Mouse (Mus musculus) stomach, postnatal 0 days (tissue): ENCODE data around the gene Irs2. TPM values are rescaled to one million over a fixed set of nuclear protein-coding genes. Genes with fewer than 3 reads are reported as not detected.

Experiments
- ATAC-seq: fragments of 200-750 bp; cut with Nextera tagmentation; 2 replicates; pipeline ENCODE4 v1.8.0; 2017; ENCODE audit not compliant: low FRiP score, low TSS enrichment
- DNase-seq: peaks from one replicate; pipeline ENCODE4 v3.0.0-alpha.2; 2016; ENCODE audit warnings: low spot score
- H3K27ac ChIP-seq: fragments of 300-500 bp; sonication (generic); replicated peaks from 2 replicates; pipeline ENCODE4 v1.5.1; 2014; ENCODE audit warnings: mild to moderate bottlenecking, control low read depth
- H3K27me3 ChIP-seq: fragments of 300-500 bp; sonication (generic); 2 replicates; pipeline ENCODE4 v1.6.1; 2014; ENCODE audit warnings: low read length; ENCODE audit not compliant: control insufficient read depth, insufficient read depth
- H3K36me3 ChIP-seq: fragments of 300-500 bp; sonication (generic); 2 replicates; pipeline ENCODE4 v1.6.1; 2014; ENCODE audit warnings: low read length, mixed read lengths; ENCODE audit not compliant: control insufficient read depth, insufficient read depth
- H3K4me1 ChIP-seq: fragments of 300-500 bp; sonication (generic); replicated peaks from 2 replicates; pipeline ENCODE4 v1.6.1; 2014; ENCODE audit warnings: antibody characterized with exemption; ENCODE audit not compliant: control insufficient read depth, insufficient read depth
- H3K4me2 ChIP-seq: fragments of 300-500 bp; sonication (generic); replicated peaks from 2 replicates; pipeline ENCODE4 v1.6.1; 2014; ENCODE audit warnings: low read depth, mild to moderate bottlenecking, control low read depth, moderate library complexity
- H3K4me3 ChIP-seq: fragments of 300-500 bp; sonication (generic); 2 replicates; pipeline ENCODE4 v1.5.1; 2014; ENCODE audit warnings: low read depth, low read length, control low read depth
- H3K9ac ChIP-seq: fragments of 300-500 bp; sonication (generic); 2 replicates; pipeline ENCODE4 v1.6.1; 2014; ENCODE audit warnings: mild to moderate bottlenecking, low read length, control low read depth, mixed read lengths
- H3K9me3 ChIP-seq: fragments of 300-500 bp; sonication (generic); 2 replicates; pipeline ENCODE4 v1.6.1; 2016; ENCODE audit warnings: low read length; ENCODE audit not compliant: control insufficient read depth
- CTCF ChIP-seq: IDR thresholded peaks from 2 replicates; pipeline ENCODE4 v1.5.1; 2016; ENCODE audit warnings: antibody characterized with exemption, low read depth, mild to moderate bottlenecking, moderate library complexity
- EP300 ChIP-seq: optimal IDR thresholded peaks from 2 replicates; pipeline ENCODE3; 2016; ENCODE audit warnings: antibody characterized with exemption
- WGBS: fragments of 180-500 bp; shearing (Covaris S2); extraction: QIAGEN DNeasy Blood & Tissue Kit; methylation state at CpG from one replicate; pipeline ENCODE4 v1.1.7; 2014; 5-methylcytosine and 5-hydroxymethylcytosine counted together
- polyA plus RNA-seq: library from polyadenylated mRNA; unstranded; fragments of >200 nt; fragmentation: Nextera tagmentation; extraction: Ambion mirVana; gene quantifications from 2 replicates; pipeline ENCODE4 v1.2.1, GENCODE M21; 2015

The Irs2 gene
- polyA plus RNA-seq, 1 experiment from 2014 or later: 3.3 TPM

- DNase-seq (no peak), ATAC-seq (no peak)
- Histone ChIP-seq H3K4me2 (no peak overlapping the region), H3K27ac (0 out of 2 replicates have a peak overlapping the region, but pooled peaks have one; percentile 13), H3K27me3 (no peaks in the 10 kb centered on the region), H3K4me1 (peaks cover 12% of the 10 kb centered on the region), H3K4me3 (no peak overlapping the region), H3K9me3 (no peaks in the 10 kb centered on the region), H3K36me3 (no peaks in the 10 kb centered on the region; the same call in 1 of the 2 replicates), H3K9ac (no peak overlapping the region)
- no peak for TF ChIP-seq EP300
- no peak for TF ChIP-seq CTCF
- WGBS: 73% methylated on average over 11 of the region's 11 CpGs
Measured at GRCm38 (mm10) chr8:10979196-10979794, 29.0 kb downstream of the Irs2 start.

GRCm38 (mm10) chr8:10978377-10978776, 29.9 kb downstream of the Irs2 start:
- no peaks in the 10 kb centered on the region for H3K36me3 ChIP-seq
- ATAC-seq: peak; percentile 57
- peak overlapping the region; percentile 93 for H3K27ac ChIP-seq
- H3K4me2 ChIP-seq: peak overlapping the region; percentile 17; the same call in 1 of the 2 replicates
- TF ChIP-seq CTCF: 0 out of 2 replicates have a peak, but pooled peaks have one; percentile 1
- no peak for TF ChIP-seq EP300
- H3K27me3 ChIP-seq: no peaks in the 10 kb centered on the region
- DNase-seq: peak; percentile 76
- H3K4me3 ChIP-seq: no peak overlapping the region
- WGBS: 14% methylated on average over 21 of the region's 21 CpGs
- peak overlapping the region; percentile 35; the same call in 1 of the 2 replicates for H3K9ac ChIP-seq
- no peaks in the 10 kb centered on the region for H3K9me3 ChIP-seq
- H3K4me1 ChIP-seq: peaks cover 12% of the 10 kb centered on the region

GRCm38 (mm10) chr8:10977742-10978376, 30.4 kb downstream of the Irs2 start:
- H3K27me3 ChIP-seq: no peaks in the 10 kb centered on the region
- peaks cover 12% of the 10 kb centered on the region for H3K4me1 ChIP-seq
- H3K36me3 ChIP-seq: no peaks in the 10 kb centered on the region

GRCm38 (mm10) chr8:10974659-10975058, 33.6 kb downstream of the Irs2 start:
- no peak for ATAC-seq

More at GRCm38 (mm10) chr8:10977742-10978376, 30.4 kb downstream of the Irs2 start:
- peak; percentile 89 for ATAC-seq
- TF ChIP-seq EP300 (no peak), CTCF (no peak)
- peak overlapping the region; percentile 17; the same call in 1 of the 2 replicates for H3K4me2 ChIP-seq
- peak overlapping the region; percentile 93 for H3K27ac ChIP-seq
- WGBS: 20% methylated on average over 7 of the region's 7 CpGs
- no peaks in the 10 kb centered on the region for H3K9me3 ChIP-seq
- H3K9ac ChIP-seq: peak overlapping the region; percentile 35; the same call in 1 of the 2 replicates
- peak; percentile 83 for DNase-seq
- no peak overlapping the region for H3K4me3 ChIP-seq

GRCm38 (mm10) chr8:10974126-10974525, 34.1 kb downstream of the Irs2 start:
- no peak for ATAC-seq
- TF ChIP-seq EP300 (no peak), CTCF (no peak)
- Histone ChIP-seq H3K27ac (no peak overlapping the region), H3K4me2 (no peak overlapping the region), H3K4me3 (no peak overlapping the region), H3K4me1 (peaks cover 10% of the 10 kb centered on the region), H3K9me3 (no peaks in the 10 kb centered on the region), H3K9ac (no peak overlapping the region), H3K36me3 (no peaks in the 10 kb centered on the region), H3K27me3 (no peaks in the 10 kb centered on the region)
- peak; percentile 33 for DNase-seq
- 63% methylated on average over 4 of the region's 4 CpGs for WGBS

More at GRCm38 (mm10) chr8:10974659-10975058, 33.6 kb downstream of the Irs2 start:
- TF ChIP-seq CTCF: no peak
- TF ChIP-seq EP300: no peak
- no peak overlapping the region for H3K4me2 ChIP-seq
- H3K4me3 ChIP-seq: no peak overlapping the region
- H3K36me3 ChIP-seq: no peaks in the 10 kb centered on the region
- 17% methylated on average over 2 of the region's 2 CpGs for WGBS
- H3K27ac ChIP-seq: peak overlapping the region; percentile 2; the same call in 1 of the 2 replicates
- H3K4me1 ChIP-seq: peaks cover 10% of the 10 kb centered on the region
- H3K9me3 ChIP-seq: no peaks in the 10 kb centered on the region
- DNase-seq: no peak
- H3K9ac ChIP-seq: no peak overlapping the region
- no peaks in the 10 kb centered on the region for H3K27me3 ChIP-seq

GRCm38 (mm10) chr8:10972851-10973452, 35.3 kb downstream of the Irs2 start:
- Histone ChIP-seq H3K4me3 (no peak overlapping the region), H3K27ac (no peak overlapping the region), H3K9ac (no peak overlapping the region), H3K4me1 (peaks cover 2% of the 10 kb centered on the region), H3K36me3 (no peaks in the 10 kb centered on the region), H3K9me3 (no peaks in the 10 kb centered on the region), H3K27me3 (no peaks in the 10 kb centered on the region), H3K4me2 (no peak overlapping the region)
- DNase-seq: no peak
- TF ChIP-seq EP300 (no peak), CTCF (no peak)
- 44% methylated on average over 9 of the region's 9 CpGs for WGBS
- ATAC-seq: no peak
